Mouse (Mus musculus) A20 (cell line): ENCODE results near the gene Ist1.

Experiments used
- DNase-seq: peaks from one replicate; pipeline ENCODE4 v3.0.0-alpha.2; 2011; ENCODE audit warnings: low read depth, low spot score

Ist1 gene

GRCm38 (mm10) chr8:109682120-109682519 is 10.9 kb downstream of the Ist1 start:
- DNase-seq: peak; percentile 52

DNA sequence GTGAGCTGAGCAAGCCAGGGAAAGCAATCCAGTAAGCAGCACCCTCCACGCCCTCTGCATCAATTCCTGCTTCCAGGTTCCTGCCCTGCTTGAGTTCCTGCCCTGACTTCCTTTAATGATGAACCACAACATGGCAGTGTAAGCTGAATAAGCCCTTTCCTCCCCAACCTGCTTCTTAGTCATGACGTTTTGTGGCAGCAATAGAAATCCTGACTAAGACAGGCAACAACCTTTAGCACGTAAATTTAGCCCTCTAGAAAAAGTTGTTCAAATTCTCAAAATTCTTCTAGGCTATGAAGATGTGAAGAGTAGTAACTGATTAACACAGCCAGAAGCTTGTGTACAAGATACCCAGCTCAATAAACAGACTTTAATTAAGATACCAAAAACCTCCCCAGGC is 11.5 kb downstream of the Ist1 start:
- no peak for DNase-seq

- no peak for DNase-seq
These were observed 17.0 kb downstream of the Ist1 start for GRCm38 (mm10) chr8:109675896-109676643.

DNA sequence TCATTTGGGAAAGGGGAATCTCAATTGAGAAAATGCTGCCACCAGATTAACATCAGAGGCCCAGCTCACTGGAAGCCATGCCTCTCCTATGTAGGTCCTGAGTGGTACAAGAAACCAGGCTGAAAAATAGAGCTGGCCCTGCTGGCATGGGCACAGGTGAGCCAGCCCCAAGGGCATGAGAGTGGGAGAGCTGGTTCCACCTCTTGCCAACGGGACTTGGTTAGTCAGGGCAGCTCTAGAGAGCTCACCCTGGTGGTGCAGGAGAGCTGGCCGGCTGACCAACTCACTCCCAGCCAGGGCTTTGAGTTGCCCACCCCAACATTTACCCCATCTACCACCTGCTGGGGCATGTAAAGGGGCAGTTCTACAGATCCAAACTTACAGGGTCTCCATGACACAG is 19.5 kb downstream of the Ist1 start:
- no peak for DNase-seq

DNA sequence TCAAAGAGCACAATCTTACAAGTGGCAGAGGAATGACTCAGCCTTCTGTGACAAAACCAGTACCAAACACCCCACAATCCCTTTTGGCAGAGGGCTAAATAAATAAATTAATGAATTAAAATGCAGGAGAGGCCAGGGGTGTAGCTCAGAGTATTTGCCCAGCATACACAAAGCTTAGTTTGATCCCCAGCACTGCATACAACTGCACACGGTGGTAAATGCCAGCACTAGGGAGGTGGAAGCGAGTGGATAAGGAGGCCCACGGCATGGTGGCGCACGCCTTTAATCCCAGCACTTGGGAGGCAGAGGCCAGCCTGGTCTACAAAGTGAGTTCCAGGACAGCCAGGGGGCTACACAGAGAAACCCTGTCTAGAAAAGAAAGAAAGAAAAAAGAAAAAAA is 20.4 kb downstream of the Ist1 start:
- DNase-seq: no peak

- DNase-seq: no peak
These were observed 26.4 kb downstream of the Ist1 start for GRCm38 (mm10) chr8:109666616-109667015.

DNA sequence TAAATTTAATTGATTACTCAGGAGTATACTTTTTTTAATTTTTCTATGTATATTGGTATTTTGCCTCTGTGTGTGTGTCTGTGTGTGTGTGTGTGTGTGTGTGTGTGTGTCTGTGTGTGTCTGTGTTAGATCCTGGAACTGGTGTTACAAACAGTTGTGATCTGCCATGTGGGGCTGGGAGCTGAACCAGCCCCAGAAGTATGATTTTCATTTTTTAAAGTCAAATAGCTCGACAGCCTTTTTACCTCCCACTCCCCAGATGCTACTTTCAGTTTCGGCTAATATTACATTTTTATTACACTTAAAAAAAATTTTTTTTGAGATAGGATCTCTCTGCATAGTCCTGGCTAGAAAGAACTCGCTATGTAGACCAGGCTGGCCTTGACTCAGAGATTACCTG is 30.7 kb downstream of the Ist1 start:
- no peak for DNase-seq

DNA sequence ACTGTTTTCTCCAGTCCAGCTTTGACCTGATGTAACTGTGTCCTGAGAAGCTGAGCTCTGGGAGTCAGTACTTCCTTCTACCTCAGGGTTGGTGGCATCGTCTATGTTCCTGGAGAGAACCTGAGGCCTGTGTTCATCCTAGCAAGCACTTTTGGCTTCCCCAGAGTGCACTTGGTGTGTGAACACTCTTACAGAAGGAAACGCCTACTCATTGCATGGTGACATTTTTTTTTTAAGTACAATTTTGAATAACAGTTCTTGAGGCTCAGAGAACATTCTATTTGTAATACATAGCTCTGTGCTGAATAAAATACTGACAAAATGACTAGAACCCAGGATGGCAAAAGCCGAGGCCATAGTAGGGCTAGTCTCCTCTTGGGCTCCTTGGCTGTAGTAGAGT is 36.2 kb downstream of the Ist1 start:
- DNase-seq: no peak

- DNase-seq: no peak
These were observed 42.3 kb downstream of the Ist1 start for GRCm38 (mm10) chr8:109650801-109651200.

GRCm38 (mm10) chr8:109648469-109648868 is 44.6 kb downstream of the Ist1 start:
- no peak for DNase-seq

DNA sequence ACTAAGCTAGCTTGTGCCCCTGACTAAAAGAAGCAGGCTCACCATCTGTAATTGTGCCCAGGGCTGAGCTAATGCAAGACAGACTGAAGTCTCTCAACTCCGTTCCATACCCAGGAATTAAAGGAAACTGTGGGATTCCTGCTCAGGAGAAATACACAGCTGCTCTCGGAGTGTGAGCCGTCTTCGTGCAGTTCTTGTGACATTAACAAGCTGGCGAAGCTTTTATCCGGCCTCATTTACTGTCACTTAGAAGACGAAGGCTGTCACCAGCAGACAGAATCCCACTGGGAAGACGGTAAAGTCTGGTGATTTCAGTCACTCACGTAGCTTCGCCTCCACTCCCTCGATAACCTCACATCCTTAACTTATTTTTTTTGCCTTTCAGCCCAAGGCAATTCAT is 45.7 kb downstream of the Ist1 start:
- no peak for DNase-seq

DNA sequence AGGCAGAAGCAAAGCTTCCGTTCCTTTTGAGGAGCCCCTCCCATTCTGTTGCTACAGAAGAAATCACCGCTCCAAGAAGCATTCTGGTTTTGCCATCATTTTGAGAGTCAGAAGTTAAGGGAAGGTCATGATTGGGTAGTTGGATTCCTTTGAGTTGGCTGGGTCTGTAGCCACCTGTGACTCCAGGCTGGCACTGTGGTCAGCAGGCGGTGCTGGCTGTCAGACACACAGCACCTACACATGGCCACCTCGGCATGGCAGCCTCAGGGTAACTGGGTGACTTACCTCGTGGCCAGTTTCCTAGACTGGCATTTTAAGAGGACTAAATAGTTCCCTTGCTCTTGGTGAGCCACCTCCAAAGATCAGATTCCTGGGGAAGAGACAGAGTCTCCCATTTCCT is 51.8 kb downstream of the Ist1 start:
- no peak for DNase-seq

DNA sequence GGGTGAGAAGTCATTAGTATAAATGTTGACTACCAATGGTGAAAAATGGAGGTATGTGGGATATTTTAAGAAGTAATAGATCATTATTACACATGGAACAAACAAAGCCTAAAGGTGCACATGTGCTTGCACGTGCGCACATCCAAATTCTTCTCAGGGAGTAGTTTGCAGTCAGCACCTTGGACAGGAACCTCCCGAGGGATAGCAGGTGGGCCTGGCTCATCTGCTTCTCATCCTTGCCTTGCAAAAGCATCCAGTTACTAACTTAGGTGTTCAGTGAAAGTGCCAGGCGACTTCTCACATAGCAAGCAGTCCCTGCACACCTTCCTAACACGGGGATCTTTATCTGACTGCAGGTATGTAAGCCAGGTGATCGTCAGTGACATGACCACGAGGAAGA is 52.6 kb downstream of the Ist1 start:
- no peak for DNase-seq

DNA sequence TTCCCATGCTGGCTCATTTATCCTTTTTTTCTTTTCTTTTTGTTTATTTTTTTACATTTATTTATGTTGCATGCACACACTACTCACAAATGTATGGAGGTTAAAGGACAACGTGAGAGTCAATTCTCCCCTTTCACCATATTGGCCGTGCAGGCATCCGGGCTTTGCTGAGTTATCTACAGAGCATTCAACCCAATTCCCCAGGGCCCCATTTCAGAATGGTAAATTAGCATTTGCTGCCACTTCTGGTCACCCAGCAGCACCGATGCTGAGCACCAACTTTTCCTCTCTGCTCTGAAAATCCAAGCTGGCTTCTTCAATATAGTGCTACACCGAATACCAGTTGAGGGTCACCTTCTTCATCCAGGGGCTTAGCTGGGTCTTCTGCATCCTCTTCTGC is 54.2 kb downstream of the Ist1 start:
- no peak for DNase-seq

- DNase-seq: no peak
These were observed 57.9 kb downstream of the Ist1 start for GRCm38 (mm10) chr8:109635146-109635545.

GRCm38 (mm10) chr8:109632498-109632897 is 60.6 kb downstream of the Ist1 start:
- DNase-seq: no peak

DNA sequence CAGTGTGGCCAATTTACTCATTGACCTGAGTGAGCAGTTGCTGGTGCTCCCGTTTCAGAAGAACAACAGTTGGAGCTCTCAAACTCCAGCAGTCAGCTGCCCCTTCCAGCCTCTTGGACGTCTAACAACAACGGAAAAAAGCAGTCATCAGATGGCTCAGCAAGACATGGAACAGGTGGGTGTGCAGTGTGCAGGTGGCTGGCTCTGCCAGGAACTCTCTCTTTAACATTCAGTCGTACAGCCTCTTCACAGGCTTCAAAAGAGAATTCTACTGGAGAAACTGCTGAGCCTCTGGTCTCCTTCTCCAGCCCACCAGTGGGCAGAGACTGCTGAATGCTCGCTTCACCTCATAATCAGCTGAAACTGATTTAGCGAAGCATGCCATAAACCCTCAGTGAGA is 64.4 kb downstream of the Ist1 start:
- DNase-seq: no peak
